Mouse (Mus musculus): ENCODE data around the gene Fmo2.

GRCm38 (mm10) chr1:162914932-162915556 lies 16.5 kb upstream of the Fmo2 start:
- TF ChIP-seq CTCF (IDR thresholded peaks at IDR 0.05; ENCODE audit: insufficient read depth, low read length) (no peak), POLR2A (IDR thresholded peaks at IDR 0.05; ENCODE audit: borderline replicate concordance, extremely low read depth, low read depth, low read length) (no peak)

All from lung, adult 2 months (tissue).